Mouse (Mus musculus) intestine, postnatal 0 days (tissue): ENCODE results near the gene Zcrb1. TPM values are rescaled to one million over a fixed set of nuclear protein-coding genes. Genes with fewer than 3 reads are reported as not detected.
"Not testable (repeated sequence)": the region's sequence is repeated elsewhere in the genome, so short reads cannot be mapped to it uniquely, and the experiment has no call there.

Experiments
- ATAC-seq: fragments of 200-750 bp; cut with Nextera tagmentation; 2 replicates; pipeline ENCODE4 v1.8.0; 2017; ENCODE audit warnings: mild to moderate bottlenecking, moderate TSS enrichment, moderate library complexity
- H3K27ac ChIP-seq: fragments of 300-500 bp; sonication (generic); 2 replicates; pipeline ENCODE4 v1.5.1; 2014; ENCODE audit warnings: mild to moderate bottlenecking, low read depth, low read length, moderate library complexity
- H3K27me3 ChIP-seq: fragments of 300-500 bp; sonication (generic); replicated peaks from 2 replicates; pipeline ENCODE4 v1.6.1; 2014; ENCODE audit warnings: low read length, mixed read lengths; ENCODE audit not compliant: control insufficient read depth, insufficient read depth
- H3K36me3 ChIP-seq: fragments of 300-500 bp; sonication (generic); 2 replicates; pipeline ENCODE4 v1.6.1; 2014; ENCODE audit warnings: mild to moderate bottlenecking, moderate library complexity; ENCODE audit not compliant: control insufficient read depth, insufficient read depth
- H3K4me1 ChIP-seq: fragments of 300-500 bp; sonication (generic); replicated peaks from 2 replicates; pipeline ENCODE4 v1.6.1; 2014; ENCODE audit warnings: antibody characterized with exemption, low read length, mixed read lengths; ENCODE audit not compliant: control insufficient read depth, insufficient read depth
- H3K4me2 ChIP-seq: fragments of 300-500 bp; sonication (generic); replicated peaks from 2 replicates; pipeline ENCODE4 v1.6.1; 2014; ENCODE audit warnings: low read depth, mild to moderate bottlenecking, moderate library complexity
- H3K4me3 ChIP-seq: fragments of 300-500 bp; sonication (generic); 2 replicates; pipeline ENCODE4 v1.5.1; 2014; ENCODE audit warnings: low read depth, low read length
- H3K9ac ChIP-seq: fragments of 300-500 bp; sonication (generic); 2 replicates; pipeline ENCODE4 v1.6.1; 2014; ENCODE audit warnings: mild to moderate bottlenecking, low read depth, low read length
- H3K9me3 ChIP-seq: fragments of 300-500 bp; sonication (generic); 2 replicates; pipeline ENCODE4 v1.6.1; 2016; ENCODE audit warnings: mixed run types; ENCODE audit not compliant: control insufficient read depth
- CTCF ChIP-seq: sonication (generic); IDR thresholded peaks from 2 replicates; pipeline ENCODE4 v1.5.1; 2016; ENCODE audit warnings: low read depth, mild to moderate bottlenecking, control low read depth, antibody characterized with exemption, moderate library complexity
- WGBS: fragments of 180-500 bp; shearing (Covaris S2); extraction: QIAGEN DNeasy Blood & Tissue Kit; methylation state at CpG from one replicate; pipeline ENCODE4 v1.1.7; 2014; 5-methylcytosine and 5-hydroxymethylcytosine counted together
- polyA plus RNA-seq: library from polyadenylated mRNA; unstranded; fragments of >200 nt; fragmentation: Nextera tagmentation; extraction: Ambion mirVana; gene quantifications from 2 replicates; pipeline ENCODE4 v1.2.1, GENCODE M21; 2015

Zcrb1 gene
- polyA plus RNA-seq, 1 experiment from 2014 or later = 99.5 TPM

DNA sequence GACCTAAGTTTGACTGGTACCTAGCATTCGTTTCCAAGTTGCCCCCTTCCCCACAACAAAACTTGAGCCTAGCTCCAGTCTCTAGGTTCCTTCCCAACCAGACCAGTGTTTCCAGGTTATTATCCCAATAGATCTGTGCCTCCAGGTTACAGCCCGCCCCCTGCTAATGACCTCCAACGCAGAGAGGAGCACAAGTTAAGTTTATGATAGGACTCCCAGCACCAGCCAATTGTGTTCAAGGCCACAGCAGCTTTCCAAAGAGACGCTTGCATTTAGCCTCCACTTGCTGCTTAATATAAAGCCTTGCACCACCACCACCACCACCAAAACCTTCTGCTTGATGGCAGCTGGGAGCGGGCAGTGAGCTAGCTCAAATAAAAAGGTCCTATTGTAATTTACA is 16.8 kb downstream of the Zcrb1 start:
- Histone ChIP-seq H3K27me3 (no peaks in the 10 kb centered on the region), H3K4me1 (no peaks in the 10 kb centered on the region), H3K27ac (no peak overlapping the region), H3K4me3 (no peak overlapping the region), H3K36me3 (peaks cover 4% of the 10 kb centered on the region), H3K9ac (no peak overlapping the region), H3K4me2 (no peak overlapping the region), H3K9me3 (no peaks in the 10 kb centered on the region)
- 53% methylated on average over 5 of the region's 5 CpGs for WGBS
- no peak for TF ChIP-seq CTCF
- no peak for ATAC-seq

DNA sequence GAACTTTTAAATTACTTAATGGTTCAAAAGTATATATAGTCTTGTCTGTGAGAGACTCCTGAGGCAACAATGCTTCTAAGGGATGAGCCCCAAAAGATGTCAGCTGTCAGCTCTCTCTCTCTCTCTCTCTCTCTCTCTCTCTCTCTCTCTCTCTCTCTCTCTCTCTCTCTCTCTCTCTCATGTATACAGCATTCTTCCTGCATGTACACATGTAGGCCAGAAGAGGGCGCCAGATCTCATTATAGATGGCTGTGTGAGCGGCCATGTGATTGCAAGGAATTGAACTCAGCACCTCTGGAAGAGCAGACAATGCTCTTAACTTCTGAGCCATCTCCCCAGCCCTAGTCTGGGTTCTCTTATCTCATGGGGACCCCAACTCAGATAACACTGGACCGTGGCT is 19.0 kb downstream of the Zcrb1 start:
- Histone ChIP-seq H3K4me2 (no peak overlapping the region), H3K27ac (no peak overlapping the region), H3K4me1 (no peaks in the 10 kb centered on the region), H3K9me3 (no peaks in the 10 kb centered on the region), H3K27me3 (no peaks in the 10 kb centered on the region), H3K36me3 (no peaks in the 10 kb centered on the region), H3K4me3 (no peak overlapping the region), H3K9ac (no peak overlapping the region)
- 76% methylated on average over 3 of the region's 3 CpGs for WGBS
- no peak for ATAC-seq
- peak; percentile 65 for TF ChIP-seq CTCF

DNA sequence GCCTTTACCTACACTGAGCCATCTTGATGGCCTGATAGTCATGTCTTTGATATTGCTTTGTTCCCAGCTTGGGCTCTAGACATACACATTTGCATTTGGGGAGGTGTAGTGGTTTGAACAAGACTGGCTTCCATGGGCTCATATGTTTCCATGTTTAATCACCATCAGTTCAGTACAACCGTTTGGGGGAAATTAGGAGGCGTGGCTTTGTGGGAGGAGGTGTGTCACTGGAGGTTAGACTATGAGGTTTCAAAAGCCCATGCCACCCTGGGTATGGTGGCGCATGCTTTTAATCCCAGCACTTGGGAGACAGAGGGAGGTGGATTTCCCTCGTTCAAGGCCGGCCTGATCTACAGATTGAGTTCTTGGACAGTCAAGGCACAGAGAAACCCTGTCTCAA is 22.4 kb downstream of the Zcrb1 start:
- Histone ChIP-seq H3K27me3 (no peaks in the 10 kb centered on the region), H3K4me1 (no peaks in the 10 kb centered on the region), H3K4me3 (no peak overlapping the region), H3K36me3 (no peaks in the 10 kb centered on the region), H3K4me2 (no peak overlapping the region), H3K9me3 (no peaks in the 10 kb centered on the region), H3K9ac (no peak overlapping the region), H3K27ac (no peak overlapping the region)
- TF ChIP-seq CTCF = no peak
- ATAC-seq = no peak
- WGBS = 94% methylated on average over 5 of the region's 5 CpGs

DNA sequence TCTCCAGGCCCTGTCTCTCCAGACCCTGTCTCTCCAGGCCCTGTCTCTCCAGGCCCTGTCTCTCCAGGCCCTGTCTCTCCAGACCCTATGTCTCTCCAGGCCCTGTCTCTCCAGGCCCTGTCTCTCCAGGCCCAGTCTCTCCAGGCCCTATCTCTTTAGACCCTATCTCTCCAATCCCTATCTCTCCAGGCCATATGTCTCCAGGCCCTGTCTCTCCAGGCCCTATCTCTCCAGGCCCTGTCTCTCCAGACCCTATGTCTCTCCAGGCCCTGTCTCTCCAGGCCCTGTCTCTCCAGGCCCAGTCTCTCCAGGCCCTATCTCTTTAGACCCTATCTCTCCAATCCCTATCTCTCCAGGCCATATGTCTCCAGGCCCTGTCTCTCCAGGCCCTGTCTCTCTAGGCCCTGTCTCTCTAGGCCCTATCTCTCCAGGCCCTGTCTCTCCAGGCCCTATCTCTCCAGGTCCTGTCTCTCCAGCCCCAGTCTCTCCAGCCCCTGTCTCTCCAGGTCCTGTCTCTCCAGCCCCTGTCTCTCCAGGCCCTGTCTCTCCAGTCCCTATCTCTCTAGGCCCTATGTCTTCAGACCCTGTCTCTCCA is 25.5 kb downstream of the Zcrb1 start:
- H3K27ac ChIP-seq, H3K4me2 ChIP-seq, H3K4me1 ChIP-seq, H3K36me3 ChIP-seq, H3K4me3 ChIP-seq, H3K9me3 ChIP-seq, ATAC-seq, H3K9ac ChIP-seq, H3K27me3 ChIP-seq: not testable (repeated sequence)

DNA sequence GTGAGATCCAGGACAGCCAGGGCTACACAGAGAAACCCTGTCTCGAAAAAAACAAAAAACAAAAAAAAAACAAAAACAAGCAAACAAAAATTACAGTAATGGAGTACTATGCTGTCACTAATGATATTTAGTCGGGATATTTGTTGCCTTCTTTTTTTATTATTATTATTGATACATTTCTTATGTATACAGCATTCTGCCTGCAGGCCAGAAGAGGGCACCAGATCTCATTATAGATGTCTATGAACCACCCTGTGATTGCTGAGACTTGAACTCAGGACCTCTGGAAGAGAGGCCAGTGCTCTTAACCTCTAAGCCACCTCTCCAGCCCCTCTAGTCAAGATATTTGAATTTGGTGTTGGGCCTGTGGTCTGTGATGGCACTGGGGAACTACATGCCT is 26.3 kb downstream of the Zcrb1 start:
- no peak overlapping the region for H3K9ac ChIP-seq
- no peak overlapping the region for H3K4me2 ChIP-seq
- no peaks in the 10 kb centered on the region for H3K36me3 ChIP-seq
- 86% methylated on average over 2 of the region's 2 CpGs for WGBS
- TF ChIP-seq CTCF = peak; percentile 42
- H3K9me3 ChIP-seq = no peaks in the 10 kb centered on the region
- no peak overlapping the region for H3K27ac ChIP-seq
- H3K4me1 ChIP-seq = no peaks in the 10 kb centered on the region
- H3K27me3 ChIP-seq = no peaks in the 10 kb centered on the region
- H3K4me3 ChIP-seq = no peak overlapping the region
- no peak for ATAC-seq

DNA sequence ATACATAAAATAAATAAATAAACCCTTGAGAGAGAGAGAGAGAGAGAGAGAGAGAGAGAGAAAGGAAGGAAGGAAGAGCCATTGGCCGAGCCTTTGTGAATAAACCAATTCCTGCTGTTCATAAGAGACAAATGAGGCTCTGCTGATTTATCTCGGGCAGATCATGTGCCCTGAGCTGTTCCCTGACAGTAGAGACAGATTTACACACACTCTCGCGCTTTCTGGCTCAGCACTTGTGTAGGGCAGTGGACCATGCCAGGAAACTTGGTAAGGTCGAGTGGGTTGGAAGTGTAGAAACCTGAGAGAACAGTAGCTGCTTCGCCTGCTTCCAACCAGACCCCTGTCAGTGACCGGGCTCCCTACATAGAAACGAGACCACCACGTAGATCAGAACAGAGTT is 29.6 kb downstream of the Zcrb1 start:
- ATAC-seq = no peak
- H3K4me3 ChIP-seq = no peak overlapping the region
- no peaks in the 10 kb centered on the region for H3K27me3 ChIP-seq
- no peak overlapping the region for H3K27ac ChIP-seq
- no peaks in the 10 kb centered on the region for H3K4me1 ChIP-seq
- H3K9me3 ChIP-seq = no peaks in the 10 kb centered on the region
- WGBS = 59% methylated on average over 9 of the region's 9 CpGs
- H3K36me3 ChIP-seq = no peaks in the 10 kb centered on the region
- H3K4me2 ChIP-seq = no peak overlapping the region
- TF ChIP-seq CTCF = no peak
- H3K9ac ChIP-seq = no peak overlapping the region

DNA sequence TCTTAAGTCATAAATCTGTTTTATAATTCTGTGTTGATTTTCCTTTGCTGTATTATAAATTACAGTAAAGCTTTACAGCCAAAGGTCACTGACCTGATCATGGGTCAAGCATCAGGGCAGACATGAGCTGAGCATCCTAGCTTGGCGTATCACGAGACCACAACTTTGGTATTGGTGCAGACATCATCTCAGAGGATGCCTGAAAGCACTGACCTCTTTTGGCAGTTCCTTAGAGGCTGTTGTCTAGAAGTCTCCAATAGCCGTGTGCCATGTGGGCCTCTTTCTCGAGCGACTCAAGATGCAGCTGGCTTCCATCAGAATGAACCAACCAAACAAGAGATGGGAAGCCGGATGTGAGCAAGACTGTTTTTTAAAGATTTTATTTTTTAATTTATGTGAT is 32.6 kb downstream of the Zcrb1 start:
- no peak for TF ChIP-seq CTCF
- Histone ChIP-seq H3K4me2 (no peak overlapping the region), H3K4me3 (no peak overlapping the region), H3K9me3 (no peaks in the 10 kb centered on the region), H3K9ac (no peak overlapping the region), H3K27me3 (no peaks in the 10 kb centered on the region), H3K4me1 (no peaks in the 10 kb centered on the region), H3K27ac (no peak overlapping the region), H3K36me3 (no peaks in the 10 kb centered on the region)
- no peak for ATAC-seq
- 76% methylated on average over 6 of the region's 6 CpGs for WGBS
